Mouse (Mus musculus) forebrain, embryonic 11.5 days (tissue): ENCODE data around the gene Cask. TPM values are rescaled to one million over a fixed set of nuclear protein-coding genes. Genes with fewer than 3 reads are reported as not detected.

Experiments
- ATAC-seq: fragments of 200-750 bp; cut with Nextera tagmentation; replicated peaks from 2 replicates; pipeline ENCODE4 v1.8.0; 2017; ENCODE audit warnings: moderate TSS enrichment; ENCODE audit not compliant: low FRiP score
- DNase-seq: peaks from one replicate; pipeline ENCODE4 v3.0.0-alpha.2; 2017; ENCODE audit warnings: low spot score
- H3K27ac ChIP-seq: fragments of 300-500 bp; sonication (generic); 2 replicates; pipeline ENCODE4 v1.5.1; 2014; ENCODE audit warnings: low read depth, low read length
- H3K27me3 ChIP-seq: fragments of 300-500 bp; sonication (generic); 2 replicates; pipeline ENCODE4 v1.6.1; 2014; ENCODE audit warnings: mild to moderate bottlenecking, low read length, mixed read lengths; ENCODE audit not compliant: control insufficient read depth, insufficient read depth
- H3K36me3 ChIP-seq: fragments of 300-500 bp; sonication (generic); 2 replicates; pipeline ENCODE4 v1.6.1; 2014; ENCODE audit warnings: mild to moderate bottlenecking, low read length, moderate library complexity, mixed read lengths; ENCODE audit not compliant: control insufficient read depth, insufficient read depth
- H3K4me1 ChIP-seq: fragments of 300-500 bp; sonication (generic); replicated peaks from 2 replicates; pipeline ENCODE4 v1.6.1; 2014; ENCODE audit warnings: low read length, mixed read lengths; ENCODE audit not compliant: control insufficient read depth, insufficient read depth
- H3K4me2 ChIP-seq: fragments of 300-500 bp; sonication (generic); 2 replicates; pipeline ENCODE4 v1.6.1; 2014; ENCODE audit warnings: low read depth, mild to moderate bottlenecking, low read length, moderate library complexity, mixed read lengths; ENCODE audit not compliant: severe bottlenecking
- H3K4me3 ChIP-seq: fragments of 300-500 bp; sonication (generic); 2 replicates; pipeline ENCODE4 v1.5.1; 2014; ENCODE audit warnings: low read depth, low read length
- H3K9ac ChIP-seq: fragments of 300-500 bp; sonication (generic); 2 replicates; pipeline ENCODE4 v1.6.1; 2014; ENCODE audit warnings: low read length
- H3K9me3 ChIP-seq: fragments of 300-500 bp; sonication (generic); 2 replicates; pipeline ENCODE4 v1.6.1; 2016; ENCODE audit warnings: low read length, mixed read lengths; ENCODE audit not compliant: control insufficient read depth
- WGBS: fragments of 180-500 bp; shearing (Covaris S2); extraction: QIAGEN DNeasy Blood & Tissue Kit; methylation state at CpG from one replicate; pipeline ENCODE4 v1.1.7; 2014; 5-methylcytosine and 5-hydroxymethylcytosine counted together
- polyA plus RNA-seq: library from polyadenylated mRNA; unstranded; fragments of >200 nt; fragmentation: Nextera tagmentation; extraction: Ambion mirVana; gene quantifications from 2 replicates; pipeline ENCODE4 v1.2.1, GENCODE M21; 2014

Cask gene
- polyA plus RNA-seq, 1 experiment from 2014 or later: 18.3 TPM

- Histone ChIP-seq H3K9me3 (no peaks in the 10 kb centered on the region), H3K4me3 (no peak overlapping the region), H3K4me1 (no peaks in the 10 kb centered on the region), H3K27ac (no peak overlapping the region), H3K27me3 (no peaks in the 10 kb centered on the region; the same call in 1 of the 2 replicates), H3K36me3 (no peaks in the 10 kb centered on the region), H3K9ac (no peak overlapping the region), H3K4me2 (no peak overlapping the region)
- 67% methylated on average over 3 of the region's 3 CpGs for WGBS
- DNase-seq (no peak), ATAC-seq (no peak)
Measured at GRCm38 (mm10) chrX:13606741-13607140, 244.4 kb downstream of the Cask start.

GRCm38 (mm10) chrX:13599966-13600365, 251.2 kb downstream of the Cask start:
- H3K4me2 ChIP-seq: no peak overlapping the region
- no peaks in the 10 kb centered on the region; the same call in 1 of the 2 replicates for H3K27me3 ChIP-seq
- ATAC-seq: no peak
- H3K4me3 ChIP-seq: no peak overlapping the region
- no peaks in the 10 kb centered on the region for H3K4me1 ChIP-seq
- H3K36me3 ChIP-seq: no peaks in the 10 kb centered on the region
- H3K9me3 ChIP-seq: no peaks in the 10 kb centered on the region
- DNase-seq: no peak
- WGBS: 79% methylated on average over 1 of the region's 1 CpGs
- H3K9ac ChIP-seq: no peak overlapping the region
- H3K27ac ChIP-seq: no peak overlapping the region

- Histone ChIP-seq H3K27me3 (no peaks in the 10 kb centered on the region; the same call in 1 of the 2 replicates), H3K27ac (no peak overlapping the region), H3K9ac (no peak overlapping the region), H3K4me1 (no peaks in the 10 kb centered on the region), H3K9me3 (no peaks in the 10 kb centered on the region), H3K4me2 (no peak overlapping the region), H3K36me3 (no peaks in the 10 kb centered on the region), H3K4me3 (no peak overlapping the region)
- 89% methylated on average over 2 of the region's 2 CpGs for whole genome bisulfite sequencing
- no peak for DNase-seq
- no peak for ATAC-seq
Measured at GRCm38 (mm10) chrX:13599373-13599772, 251.8 kb downstream of the Cask start.

- WGBS: 82% methylated on average over 3 of the region's 3 CpGs
- no peak overlapping the region for H3K4me3 ChIP-seq
- no peaks in the 10 kb centered on the region for H3K36me3 ChIP-seq
- H3K4me2 ChIP-seq: no peak overlapping the region
- no peak for DNase-seq
- H3K27ac ChIP-seq: no peak overlapping the region
- no peak for ATAC-seq
- H3K9ac ChIP-seq: no peak overlapping the region
- H3K9me3 ChIP-seq: no peaks in the 10 kb centered on the region
- H3K27me3 ChIP-seq: no peaks in the 10 kb centered on the region
- no peaks in the 10 kb centered on the region for H3K4me1 ChIP-seq
Measured at GRCm38 (mm10) chrX:13577647-13578046, 273.5 kb downstream of the Cask start.

- H3K9ac ChIP-seq: no peak overlapping the region
- DNase-seq: no peak
- H3K4me1 ChIP-seq: no peaks in the 10 kb centered on the region
- H3K36me3 ChIP-seq: no peaks in the 10 kb centered on the region
- H3K27ac ChIP-seq: no peak overlapping the region
- H3K9me3 ChIP-seq: no peaks in the 10 kb centered on the region
- no peak overlapping the region for H3K4me3 ChIP-seq
- no peaks in the 10 kb centered on the region for H3K27me3 ChIP-seq
- no peak for ATAC-seq
- WGBS: 70% methylated on average over 2 of the region's 2 CpGs
- no peak overlapping the region for H3K4me2 ChIP-seq
Measured at GRCm38 (mm10) chrX:13576606-13577005, 274.6 kb downstream of the Cask start.

- Histone ChIP-seq H3K36me3 (no peaks in the 10 kb centered on the region), H3K4me2 (no peak overlapping the region), H3K27ac (no peak overlapping the region), H3K9me3 (no peaks in the 10 kb centered on the region), H3K4me1 (no peaks in the 10 kb centered on the region), H3K9ac (no peak overlapping the region), H3K27me3 (no peaks in the 10 kb centered on the region), H3K4me3 (no peak overlapping the region)
- 84% methylated on average over 3 of the region's 3 CpGs for WGBS
- ATAC-seq: no peak
- DNase-seq: no peak
Measured at GRCm38 (mm10) chrX:13574872-13575271, 276.3 kb downstream of the Cask start.

GRCm38 (mm10) chrX:13574298-13574697, 276.9 kb downstream of the Cask start:
- Histone ChIP-seq H3K4me2 (no peak overlapping the region), H3K9me3 (no peaks in the 10 kb centered on the region), H3K36me3 (no peaks in the 10 kb centered on the region), H3K27me3 (no peaks in the 10 kb centered on the region), H3K4me1 (no peaks in the 10 kb centered on the region), H3K27ac (no peak overlapping the region), H3K9ac (no peak overlapping the region), H3K4me3 (no peak overlapping the region)
- 86% methylated on average over 2 of the region's 2 CpGs for WGBS
- ATAC-seq (no peak), DNase-seq (no peak)

- ATAC-seq (no peak), DNase-seq (no peak)
- no peaks in the 10 kb centered on the region for H3K36me3 ChIP-seq
- H3K27me3 ChIP-seq: no peaks in the 10 kb centered on the region
- no peak overlapping the region for H3K27ac ChIP-seq
- no peaks in the 10 kb centered on the region for H3K4me1 ChIP-seq
- no peak overlapping the region for H3K4me3 ChIP-seq
- 93% methylated on average over 3 of the region's 3 CpGs for WGBS
- H3K9ac ChIP-seq: no peak overlapping the region
- no peaks in the 10 kb centered on the region for H3K9me3 ChIP-seq
- no peak overlapping the region for H3K4me2 ChIP-seq
Measured at GRCm38 (mm10) chrX:13554504-13554903, 296.7 kb downstream of the Cask start.

GRCm38 (mm10) chrX:13552288-13552687, 298.9 kb downstream of the Cask start:
- DNase-seq: no peak
- 79% methylated on average over 2 of the region's 2 CpGs for WGBS
- no peak overlapping the region for H3K4me3 ChIP-seq
- no peak for ATAC-seq
- no peaks in the 10 kb centered on the region for H3K9me3 ChIP-seq
- H3K27me3 ChIP-seq: 0 out of 2 replicates have a peak, but pooled peaks cover 3% of the 10 kb centered on the region
- no peaks in the 10 kb centered on the region for H3K4me1 ChIP-seq
- H3K27ac ChIP-seq: no peak overlapping the region
- H3K36me3 ChIP-seq: no peaks in the 10 kb centered on the region
- no peak overlapping the region for H3K9ac ChIP-seq
- H3K4me2 ChIP-seq: no peak overlapping the region
